Mouse (Mus musculus) cerebellum, adult 11 months (tissue): ENCODE measurements around the gene Dnah1.

Experiments used
- DNase-seq: peaks from one replicate; pipeline ENCODE4 v3.0.0; 2022

The Dnah1 gene

DNA sequence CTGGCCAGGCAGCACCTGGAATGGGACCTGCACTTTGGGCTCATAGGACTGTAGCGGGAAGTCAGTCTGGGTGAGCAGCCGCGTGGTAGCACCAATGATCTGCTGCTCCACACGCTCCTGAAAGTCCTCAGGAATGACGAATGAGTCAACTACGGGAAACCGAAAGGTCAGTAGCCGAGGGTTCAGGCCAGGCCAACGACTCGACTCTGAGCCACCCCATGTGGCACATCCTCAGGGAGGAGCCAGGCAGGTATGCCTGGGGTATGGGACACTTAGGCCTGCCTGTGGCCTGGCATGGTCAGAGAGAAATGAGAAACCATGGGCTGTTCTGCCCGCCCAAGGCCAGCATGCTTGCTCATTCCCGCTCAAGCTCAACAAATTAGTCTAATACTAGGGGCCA is 7.1 kb downstream of the Dnah1 start:
- no peak for DNase-seq

DNA sequence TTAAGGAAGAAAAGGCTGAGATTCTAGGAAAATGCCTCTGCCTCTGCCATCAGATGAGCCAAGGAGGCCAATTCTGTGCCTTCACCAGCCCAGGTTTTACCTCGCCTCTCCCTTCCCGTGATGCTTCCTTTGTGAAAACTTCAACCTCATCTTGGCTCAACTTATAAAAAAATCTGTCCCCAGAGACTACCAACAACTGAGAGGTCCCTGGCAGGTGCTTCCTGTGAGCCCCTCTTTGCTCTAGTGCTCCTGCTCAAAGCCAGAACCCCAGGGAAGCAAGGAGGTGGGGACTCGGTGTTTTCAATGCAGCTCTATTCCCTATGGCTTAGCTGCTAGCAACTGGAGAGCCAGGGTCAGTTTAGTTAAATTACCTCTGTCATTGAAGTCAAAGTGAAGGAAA is 10.5 kb downstream of the Dnah1 start:
- no peak for DNase-seq

DNA sequence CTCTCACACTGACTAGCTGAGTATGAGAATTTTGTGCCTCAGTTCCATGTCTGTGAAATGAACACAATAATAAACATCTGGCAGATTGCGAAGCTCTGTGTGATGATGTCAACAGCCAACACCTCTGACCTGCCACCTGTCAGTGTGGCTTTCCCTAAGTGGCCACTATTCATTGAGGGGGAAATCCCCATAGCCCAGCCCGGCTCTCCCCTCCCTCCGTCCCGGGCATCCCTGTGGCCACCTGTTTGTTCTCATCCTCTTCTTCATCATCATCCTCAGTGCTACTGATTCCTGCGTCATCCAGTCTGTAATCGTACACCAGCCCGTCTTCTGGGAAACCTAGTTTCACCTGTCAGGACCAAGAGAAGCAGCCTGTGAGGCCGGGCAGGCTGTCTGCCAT is 38.0 kb downstream of the Dnah1 start:
- no peak for DNase-seq

DNA sequence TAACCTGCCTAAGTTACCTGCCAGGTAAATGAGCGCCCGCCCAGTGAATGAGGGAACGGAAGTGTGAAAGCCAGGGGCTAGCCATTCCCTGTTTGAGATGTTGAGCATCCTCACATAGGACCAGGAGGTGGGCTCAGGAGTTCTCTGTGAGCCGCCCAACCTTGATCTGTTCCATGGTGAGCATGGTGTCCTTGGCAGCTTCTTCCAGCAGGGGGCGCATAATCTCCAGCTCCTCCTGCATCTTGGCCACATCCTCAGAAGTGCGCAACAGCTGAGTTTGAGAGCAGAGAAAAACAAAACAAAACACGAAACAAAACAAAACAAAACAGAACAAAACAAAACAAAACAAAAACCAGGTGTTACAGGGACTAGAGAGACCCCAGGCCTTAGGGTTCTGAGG is 51.5 kb downstream of the Dnah1 start:
- DNase-seq, result peak; percentile 61

DNA sequence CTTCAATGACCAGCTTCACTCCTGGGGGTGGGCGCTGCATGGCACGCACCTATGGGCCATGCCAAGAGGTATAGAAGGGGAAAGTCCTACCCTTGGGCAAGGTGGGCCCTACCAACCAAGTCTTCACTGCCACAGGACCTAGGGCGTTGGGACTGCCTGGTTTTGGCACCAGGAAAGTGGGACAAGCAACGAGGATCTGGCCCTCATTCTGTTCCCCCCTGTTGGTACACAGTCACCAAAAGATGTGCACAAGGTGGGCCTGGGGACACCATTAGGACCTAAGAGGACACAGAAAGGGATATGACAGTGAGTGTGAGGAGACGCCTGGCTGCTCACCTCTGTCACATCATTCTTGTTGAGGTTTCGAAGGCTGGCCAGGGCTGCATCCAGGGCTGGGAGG is 52.6 kb downstream of the Dnah1 start:
- no peak for DNase-seq

DNA sequence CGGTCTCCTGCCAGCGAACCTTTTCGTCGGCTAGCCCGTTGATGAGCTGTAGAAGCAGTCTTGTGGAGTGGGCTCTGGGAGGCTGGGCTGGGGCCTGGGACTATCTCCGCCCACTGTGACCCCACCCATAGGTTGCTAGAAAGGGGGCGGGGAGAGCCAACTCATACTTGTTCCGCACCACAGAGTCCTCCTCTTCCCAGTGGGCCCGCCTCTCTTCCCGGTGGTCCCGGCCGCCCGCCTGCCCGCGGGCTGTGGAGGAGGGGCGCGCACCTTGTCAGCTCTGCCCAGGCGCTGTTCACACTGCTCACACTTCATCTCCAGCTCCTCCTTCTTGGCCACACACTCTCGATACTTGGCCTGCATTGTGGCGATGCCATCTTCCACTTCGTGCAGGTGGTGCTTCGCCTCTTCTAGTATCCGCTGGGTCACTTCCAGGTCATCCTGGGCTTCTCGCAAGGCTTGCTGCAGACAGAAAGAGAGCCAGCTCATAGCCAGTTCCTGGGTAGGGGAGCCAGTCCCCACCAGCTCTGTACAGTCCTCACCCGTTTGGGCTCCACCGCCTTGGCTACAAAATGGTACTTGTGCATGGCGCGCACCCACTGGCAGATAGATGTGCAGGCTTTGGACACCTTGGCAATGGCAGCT is 54.1 kb downstream of the Dnah1 start:
- DNase-seq, result no peak

DNA sequence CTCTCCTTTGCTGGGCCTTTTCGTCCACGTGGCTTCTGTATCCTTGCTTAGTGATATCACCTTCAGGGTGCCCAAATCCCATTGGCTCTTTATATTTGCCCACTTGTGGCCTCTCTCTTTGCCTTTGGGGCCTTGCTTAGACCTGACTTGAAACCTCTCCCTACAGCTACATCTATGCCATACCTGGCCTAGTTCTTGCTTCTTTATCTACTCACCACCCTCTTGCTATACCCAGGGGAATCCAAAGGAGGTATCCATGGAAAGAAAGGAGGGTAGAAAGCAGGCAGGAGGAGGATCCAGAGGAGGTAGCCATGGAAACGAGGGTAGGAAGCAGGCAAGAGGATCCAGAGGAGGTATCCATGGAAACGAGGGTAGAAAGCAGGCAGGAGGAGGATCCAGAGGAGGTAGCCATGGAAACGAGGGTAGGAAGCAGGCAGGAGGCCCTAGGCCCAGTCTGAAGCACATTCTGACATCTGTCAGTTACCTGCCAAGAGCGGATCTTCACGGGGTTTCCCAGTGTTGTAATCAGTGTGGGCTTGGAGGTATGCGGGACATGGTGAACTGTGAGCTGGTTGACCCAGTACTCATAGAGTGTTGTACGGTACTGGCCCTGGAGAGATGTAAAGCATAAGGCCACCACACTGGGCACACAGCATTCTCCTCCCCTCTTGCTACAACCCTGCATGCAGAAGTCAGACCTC is 55.2 kb downstream of the Dnah1 start:
- DNase-seq, result no peak

DNA sequence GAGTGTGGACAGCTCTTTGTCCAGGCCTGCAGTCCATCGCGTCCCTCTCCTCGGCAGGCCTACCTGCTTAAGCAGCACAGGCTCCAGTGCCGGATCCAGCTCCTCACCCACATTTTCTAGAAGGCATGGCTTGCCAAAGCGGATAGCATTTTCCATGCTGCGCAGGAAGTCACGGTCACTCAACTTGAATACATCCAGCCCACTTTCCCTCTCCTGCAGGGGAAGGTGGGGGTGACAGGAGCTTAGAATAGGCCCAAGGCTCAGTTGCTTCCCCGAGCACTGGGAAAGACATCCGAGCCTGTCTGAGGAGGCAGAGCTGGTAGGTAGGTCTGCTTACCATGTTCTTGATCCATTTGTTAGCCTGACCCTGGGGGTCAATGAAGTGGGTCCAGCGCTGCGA is 56.0 kb downstream of the Dnah1 start:
- DNase-seq, result no peak

DNA sequence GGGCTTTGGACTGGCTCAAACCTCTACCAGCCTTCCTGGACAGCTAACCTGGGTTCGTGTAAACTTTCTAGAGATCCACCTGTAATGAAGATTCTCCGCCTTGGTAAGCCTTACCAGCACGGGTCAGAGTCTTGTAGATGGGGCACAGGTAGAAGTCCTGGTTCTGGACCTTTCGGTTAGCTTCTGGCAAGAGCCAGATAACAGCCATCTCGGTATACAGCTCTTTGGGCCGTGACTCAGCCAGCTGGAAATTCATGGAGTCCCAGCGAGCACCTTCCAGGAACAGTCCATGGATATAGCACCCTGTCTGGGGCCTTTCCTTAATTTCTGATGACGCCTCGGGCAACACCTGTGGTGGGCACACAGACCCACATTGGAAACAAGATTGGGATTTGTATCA is 62.8 kb downstream of the Dnah1 start:
- no peak for DNase-seq

DNA sequence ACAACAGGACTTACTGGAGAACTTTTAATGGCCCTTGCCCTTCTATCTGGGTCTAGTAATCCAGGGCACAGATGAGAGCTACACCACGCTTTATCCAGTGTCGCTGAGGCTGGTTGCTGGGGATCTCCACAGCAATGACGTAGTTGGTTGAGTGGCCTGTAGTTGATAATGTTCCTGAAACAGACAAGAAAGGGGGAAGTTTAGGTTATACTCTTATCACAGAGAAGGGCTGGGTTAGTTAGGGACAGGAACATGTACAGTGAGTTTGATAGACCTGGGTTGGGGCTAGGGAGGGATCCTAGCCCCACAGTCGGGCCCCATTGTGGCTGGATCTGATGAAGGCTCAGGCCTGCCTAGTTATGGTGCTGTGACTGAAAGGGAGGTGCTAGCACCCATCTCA is 63.3 kb downstream of the Dnah1 start:
- no peak for DNase-seq

DNA sequence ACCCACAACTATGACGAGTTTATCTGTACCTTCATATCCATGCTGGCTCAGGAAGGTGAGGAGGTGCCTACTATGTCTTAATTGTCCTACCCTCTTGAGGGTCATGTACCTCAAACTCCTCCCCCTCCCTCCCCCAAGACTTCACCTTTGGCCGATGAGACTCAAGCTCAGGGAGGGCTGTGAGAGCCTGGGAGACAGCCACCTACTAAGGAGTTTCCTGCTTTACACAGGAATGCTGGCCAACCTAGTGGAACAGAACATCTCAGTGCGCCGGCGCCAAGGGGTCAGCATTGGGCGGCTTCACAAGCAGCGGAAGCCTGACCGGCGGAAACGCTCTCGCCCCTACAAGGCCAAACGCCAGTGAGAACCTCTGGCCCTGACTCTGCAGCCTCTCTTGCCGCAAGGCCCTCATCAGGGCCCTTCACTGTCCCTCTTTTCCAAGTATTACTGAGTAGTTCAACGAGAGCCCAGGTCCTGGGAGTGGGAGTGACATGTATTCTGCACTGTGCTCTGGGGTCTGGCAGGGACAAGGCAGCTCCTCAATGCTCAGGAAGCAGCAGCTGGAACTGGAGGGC is 65.1 kb downstream of the Dnah1 start:
- no peak for DNase-seq

DNA sequence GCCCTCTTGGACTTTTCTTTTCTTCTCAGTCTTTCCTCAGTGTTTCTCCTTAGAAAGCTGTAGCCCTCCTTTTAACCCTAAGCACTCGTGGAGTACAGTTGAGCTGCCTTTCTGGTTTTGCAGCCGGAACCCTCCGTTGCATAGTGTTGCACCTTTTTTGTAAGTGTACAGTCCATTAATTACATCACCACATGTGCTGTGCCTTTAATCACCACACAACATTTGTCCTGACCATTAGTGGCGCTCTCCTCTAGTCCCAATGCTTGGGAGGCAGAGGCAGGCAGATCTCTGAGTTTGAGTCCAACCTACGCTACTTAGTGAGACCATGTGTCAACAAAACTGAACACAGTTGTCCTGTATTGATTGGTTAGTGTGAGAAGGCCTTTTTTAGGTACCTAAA is 71.6 kb downstream of the Dnah1 start:
- DNase-seq, result no peak

DNA sequence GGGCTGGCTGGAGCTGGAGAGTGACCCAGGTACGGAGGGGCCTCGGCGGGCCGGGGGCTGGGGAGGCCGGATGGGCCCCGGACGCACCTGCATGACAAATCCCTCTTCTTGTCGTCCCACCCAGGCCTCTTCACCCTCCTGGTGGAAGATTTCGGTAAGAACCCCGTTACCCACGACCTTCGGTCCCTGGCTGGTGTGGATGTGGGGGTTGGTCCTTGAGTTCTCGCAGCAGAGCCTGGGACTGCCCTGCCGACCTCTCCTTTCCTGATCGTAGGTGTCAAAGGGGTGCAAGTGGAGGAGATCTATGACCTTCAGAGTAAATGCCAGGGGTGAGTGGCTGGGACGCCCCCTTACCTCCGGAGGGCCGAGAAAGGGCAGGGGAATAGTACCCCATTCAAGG is 72.1 kb downstream of the Dnah1 start:
- no peak for DNase-seq

DNA sequence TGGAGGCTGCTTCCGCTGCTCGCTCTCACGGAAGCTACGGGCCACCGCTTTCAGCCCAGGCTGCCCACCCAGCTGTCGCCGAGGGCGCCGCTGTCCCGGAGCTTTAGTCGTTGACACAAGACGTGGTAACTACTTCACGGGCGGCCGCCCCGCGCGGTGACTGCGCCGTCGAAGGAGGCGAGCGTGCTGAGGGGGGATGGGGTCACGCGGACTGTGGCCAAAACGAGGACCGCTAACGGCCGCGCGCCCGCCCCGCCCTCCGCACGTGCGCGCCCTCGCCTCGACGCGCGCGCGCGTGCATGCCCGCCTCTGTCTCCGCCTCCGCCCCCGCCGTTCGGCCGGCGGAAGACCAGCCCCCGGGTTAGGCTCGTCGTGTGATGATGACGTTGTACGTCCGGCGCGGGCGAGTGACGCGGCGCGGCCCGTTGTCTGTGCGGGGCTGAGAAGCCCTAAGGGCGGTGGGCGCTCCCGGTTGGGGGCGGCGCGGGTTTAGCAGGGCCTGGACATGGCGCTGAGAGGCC is 72.6 kb downstream of the Dnah1 start, which contains the start of the genes Phf7 and Bap1:
Gene Phf7 (minus strand): TSS at position 234 of the 521 bp plus-strand sequence.
Gene Bap1 (plus strand): TSS at position 367 of the 521 bp plus-strand sequence.
- peak; percentile 95 for DNase-seq

DNA sequence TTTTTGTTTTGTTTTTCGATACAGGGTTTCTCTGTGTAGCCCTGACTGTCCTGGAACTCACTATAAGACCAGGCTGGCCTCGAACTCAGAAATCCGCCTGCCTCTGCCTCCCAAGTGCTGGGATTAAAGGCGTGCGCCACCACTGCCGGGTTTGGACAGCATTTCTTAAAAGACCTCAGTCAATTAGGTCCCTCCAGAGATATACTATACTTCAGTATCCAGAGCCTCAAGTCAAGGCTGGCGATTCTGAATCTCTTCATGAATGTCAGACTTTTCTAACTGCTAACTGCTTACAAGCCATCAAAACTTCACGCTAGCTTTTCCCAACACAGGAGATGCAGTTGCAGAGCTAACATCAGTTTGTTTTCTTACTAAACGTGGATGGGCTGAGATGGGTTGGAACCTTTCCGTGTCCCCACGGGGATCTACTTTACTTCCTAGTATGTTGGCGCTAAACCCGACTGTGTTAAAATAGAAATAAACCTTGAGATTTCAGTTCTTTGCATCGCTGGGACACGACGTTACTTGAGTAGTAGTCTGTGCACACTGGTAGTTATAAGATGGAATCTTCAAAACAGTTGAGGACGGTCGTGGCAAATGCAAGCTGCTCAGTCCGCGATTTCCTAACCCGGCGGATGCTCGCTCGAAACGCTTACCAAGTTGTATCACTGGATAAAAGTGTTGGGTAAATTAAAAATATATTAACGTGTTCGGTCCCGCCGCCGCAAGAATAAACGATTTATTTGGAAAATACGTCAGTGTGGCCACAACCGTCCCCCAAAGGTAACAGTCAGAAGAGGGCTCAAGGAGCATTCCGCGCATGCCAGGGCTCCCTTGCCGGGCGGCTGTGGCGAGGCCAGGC is 73.2 kb downstream of the Dnah1 start:
- DNase-seq, result no peak

DNA sequence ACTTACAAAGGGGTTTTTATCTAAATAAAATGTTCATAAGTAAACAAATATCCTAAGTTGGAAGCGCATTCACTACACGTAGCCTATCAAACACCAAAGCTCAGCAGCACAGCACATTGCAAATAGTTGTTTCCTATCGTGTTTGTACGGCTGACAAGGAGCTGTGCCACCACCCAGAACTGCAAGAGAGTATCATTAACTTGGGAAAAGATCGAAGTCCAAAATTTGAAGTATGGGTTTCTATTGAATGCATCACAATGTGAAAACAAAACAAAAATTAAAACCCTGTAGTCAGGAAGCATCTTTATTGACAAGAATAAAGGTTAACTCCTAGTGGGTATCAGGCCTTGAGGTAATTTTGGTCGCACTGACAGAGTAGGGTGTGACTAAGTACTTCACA is 75.3 kb downstream of the Dnah1 start:
- no peak for DNase-seq

DNA sequence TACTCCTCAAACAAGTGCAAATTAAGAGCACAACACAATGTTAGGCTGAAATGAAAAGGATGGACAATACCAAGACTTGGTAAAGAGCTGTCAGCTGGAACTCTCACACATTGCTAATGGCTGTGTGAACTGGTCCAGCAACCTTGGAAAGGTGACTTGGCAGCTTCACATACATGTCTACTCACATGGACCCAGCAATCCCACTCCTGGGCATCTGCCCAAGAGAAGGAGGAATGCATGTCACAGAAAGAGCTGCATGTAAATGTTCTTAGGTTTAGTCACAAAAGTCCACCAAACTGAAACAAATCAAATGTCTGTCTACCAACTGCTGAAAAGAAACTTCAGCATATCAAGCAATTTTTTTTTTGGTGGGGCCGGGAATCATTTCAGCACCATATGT is 77.8 kb downstream of the Dnah1 start:
- no peak for DNase-seq

DNA sequence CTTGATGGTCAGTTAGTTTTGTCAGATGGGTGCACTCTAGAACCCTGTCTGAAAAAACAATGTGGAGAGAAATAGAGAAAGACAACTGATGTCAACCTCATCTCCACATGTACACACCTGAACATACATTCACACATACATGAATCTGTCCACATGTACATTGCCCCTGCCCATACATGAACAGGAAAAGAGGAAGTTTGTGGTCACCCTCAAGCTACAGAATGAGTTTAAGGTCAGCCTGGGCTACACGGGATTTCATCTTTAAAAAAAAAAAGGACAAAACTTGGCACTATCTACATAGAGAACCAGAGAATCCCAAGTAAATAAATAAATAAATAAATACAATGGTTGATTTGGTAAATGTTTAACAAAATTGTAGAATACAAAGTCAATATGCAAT is 78.9 kb downstream of the Dnah1 start:
- no peak for DNase-seq

DNA sequence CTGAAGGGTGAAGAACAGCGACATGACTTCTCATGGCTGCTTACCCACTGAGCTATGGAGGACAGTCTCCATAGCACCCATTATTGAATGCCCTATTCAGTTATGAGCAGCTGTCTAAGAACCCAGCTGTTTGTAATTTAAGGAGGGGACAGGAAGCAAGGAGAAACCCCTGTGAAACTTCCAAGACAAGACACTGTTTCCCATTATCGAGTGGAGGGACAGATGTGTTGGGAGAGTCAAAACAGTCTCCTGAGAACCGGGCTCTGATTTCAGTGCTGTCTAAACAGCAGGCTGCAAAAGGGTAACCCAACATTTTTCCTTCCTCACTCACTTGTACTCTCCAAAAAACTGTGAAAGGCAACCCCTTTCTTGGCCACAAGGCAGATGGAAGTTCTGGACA is 83.2 kb downstream of the Dnah1 start:
- DNase-seq, result no peak

DNA sequence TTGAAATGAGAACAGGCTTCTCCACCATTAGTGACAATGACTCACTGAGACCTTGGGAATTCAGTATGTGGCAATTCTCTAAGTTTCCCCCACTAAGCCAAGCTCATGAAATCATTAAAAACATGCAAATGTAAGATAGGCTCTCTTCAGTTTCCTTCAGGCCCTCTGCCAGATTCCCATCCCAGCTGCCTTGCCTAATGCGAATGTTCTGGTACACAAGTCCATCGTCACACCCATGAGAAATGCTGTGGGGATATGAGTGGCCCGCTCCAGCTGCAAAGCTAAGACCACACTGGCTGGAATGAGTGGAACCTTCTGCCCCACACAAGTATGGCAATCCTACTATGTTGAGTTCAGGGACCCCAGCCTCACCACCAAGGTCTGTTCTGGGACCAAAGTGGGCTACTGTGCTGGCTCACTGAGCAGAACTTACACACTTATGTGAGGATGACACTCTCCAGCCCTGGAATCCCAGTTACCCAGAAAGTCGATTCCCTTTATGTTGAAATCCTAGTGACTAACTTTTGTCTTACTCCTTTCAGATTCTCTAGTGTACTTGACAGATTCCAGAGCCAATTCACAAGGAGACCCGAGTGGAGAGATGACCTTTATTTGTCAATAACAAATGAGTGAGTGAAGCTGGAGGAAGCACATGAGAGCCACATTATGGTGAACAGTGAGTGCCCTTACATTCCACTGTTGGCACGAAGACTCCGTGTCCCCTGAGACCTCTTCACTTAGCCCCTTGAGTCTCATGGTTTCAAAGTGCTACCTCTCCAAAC is 86.4 kb downstream of the Dnah1 start:
- DNase-seq, result no peak

DNA sequence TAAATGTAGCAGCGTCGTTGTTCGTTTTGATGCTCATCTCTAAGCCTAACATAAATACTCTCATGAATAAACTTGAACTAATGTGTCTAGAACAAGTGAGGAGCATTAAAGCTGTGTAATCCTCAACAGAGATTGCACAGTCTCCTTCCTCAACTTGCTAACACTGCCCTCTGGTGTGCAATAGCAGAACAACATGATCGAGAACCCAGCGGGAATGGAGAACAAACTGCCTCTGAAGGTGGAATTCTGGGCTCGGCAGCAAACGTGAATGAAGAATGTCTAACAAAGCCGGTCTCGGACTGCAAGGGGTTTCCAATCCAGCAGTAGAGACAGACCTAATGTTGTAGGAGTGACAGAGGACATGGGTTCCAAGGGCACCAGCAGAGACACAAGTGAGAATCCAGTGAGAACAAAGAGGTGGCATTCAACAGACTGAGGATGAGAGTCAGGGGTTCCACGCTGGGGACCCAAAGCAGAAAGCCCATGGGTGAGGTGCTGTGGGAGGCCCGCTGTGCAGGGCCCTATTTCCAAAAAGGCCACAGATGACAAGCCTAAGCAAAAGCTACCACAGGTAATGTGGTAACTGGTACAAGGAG is 89.6 kb downstream of the Dnah1 start:
- DNase-seq, result peak; percentile 78
